ENCODE assay signal across 16 mouse cellular contexts in genomic region chr4:79530968-79531620, GRCm38 (mm10).
A peak's percentile ranks its signal among the peaks of the same experiment; 100 is the strongest.
DNase-seq lines count a peak whose midpoint lies in the region; ATAC-seq and TF ChIP-seq lines count a peak whose summit lies in the region.
"Had no signal": no experiment of that assay in that cellular context is flagged by ENCODE, and none has a peak within 500 bp of the region (broad histone marks: within the 10 kb centered on the region; RNA-seq: fewer than 3 reads in every experiment).

No protein-coding gene starts in this region.

- no peak overlapping the region for H3K4me3 ChIP-seq in neural tube, embryonic 13.5 days
- no peak overlapping the region for H3K4me3 ChIP-seq in hindbrain, postnatal 0 days (ENCODE audit: low read length)
- H3K4me3 ChIP-seq in midbrain, embryonic 14.5 days (replicated peaks; ENCODE audit: low read depth, low read length), result no peak overlapping the region
- H3K4me3 ChIP-seq: embryonic facial prominence, embryonic 12.5 days; limb, embryonic 15.5 days; neural tube, embryonic 12.5 days had no signal

- no peak for DNase-seq in neural tube, embryonic 10.5 days (ENCODE audit: extremely low spot score, low spot score)
- peak; percentile 32 for DNase-seq in hindbrain, postnatal 0 days (ENCODE audit: low spot score)
- DNase-seq in midbrain, embryonic 14.5 days, result peak; percentile 65
- DNase-seq in telencephalon, adult 2 months (ENCODE audit: low read depth, low spot score), result peak; percentile 60
- DNase-seq in heart, postnatal 14 days, result no peak
- DNase-seq in c-Kit-positive CD71-positive TER-119-positive erythroid progenitor cells, embryonic 14.5 days (ENCODE audit: low spot score), result no peak
- DNase-seq: gastrocnemius, postnatal 25 days; heart, postnatal 4 days; kidney, postnatal 25 days; lung, postnatal 14 days; thymus, postnatal 4 days had no signal

- H3K36me3 ChIP-seq in neural tube, embryonic 13.5 days, result no peaks in the 10 kb centered on the region
- no peaks in the 10 kb centered on the region for H3K36me3 ChIP-seq in hindbrain, postnatal 0 days (ENCODE audit: insufficient read depth, low read length)
- no peaks in the 10 kb centered on the region for H3K36me3 ChIP-seq in midbrain, embryonic 14.5 days (ENCODE audit: control insufficient read depth, insufficient read depth, low read length)
- H3K36me3 ChIP-seq: embryonic facial prominence, embryonic 12.5 days; limb, embryonic 15.5 days; neural tube, embryonic 12.5 days had no signal

- H3K4me2 ChIP-seq in neural tube, embryonic 13.5 days, result no peak overlapping the region
- H3K4me2 ChIP-seq in hindbrain, postnatal 0 days (ENCODE audit: low read depth, low read length), result no peak overlapping the region
- no peak overlapping the region for H3K4me2 ChIP-seq in midbrain, embryonic 14.5 days (ENCODE audit: low read length)
- H3K4me2 ChIP-seq: embryonic facial prominence, embryonic 12.5 days; limb, embryonic 15.5 days; neural tube, embryonic 12.5 days had no signal

- H3K9me3 ChIP-seq in neural tube, embryonic 13.5 days, result no peaks in the 10 kb centered on the region
- H3K9me3 ChIP-seq in hindbrain, postnatal 0 days (ENCODE audit: low read length), result no peaks in the 10 kb centered on the region
- H3K9me3 ChIP-seq in midbrain, embryonic 14.5 days (ENCODE audit: control insufficient read depth, low read length), result no peaks in the 10 kb centered on the region
- H3K9me3 ChIP-seq: embryonic facial prominence, embryonic 12.5 days; limb, embryonic 15.5 days; neural tube, embryonic 12.5 days had no signal

- no peak for TF ChIP-seq CTCF in hindbrain, postnatal 0 days (IDR thresholded peaks at IDR 0.05; ENCODE audit: low read depth)

- H3K9ac ChIP-seq in neural tube, embryonic 13.5 days, result no peak overlapping the region
- no peak overlapping the region for H3K9ac ChIP-seq in hindbrain, postnatal 0 days (replicated peaks; ENCODE audit: low read length)
- no peak overlapping the region for H3K9ac ChIP-seq in midbrain, embryonic 14.5 days (replicated peaks; ENCODE audit: low read length)
- H3K9ac ChIP-seq: embryonic facial prominence, embryonic 12.5 days; limb, embryonic 15.5 days; neural tube, embryonic 12.5 days had no signal

- intact Hi-C loops in heart, postnatal 14 days (cut with DNase I), result no loop called here

- H3K4me1 ChIP-seq in neural tube, embryonic 13.5 days (replicated peaks), result peaks cover 8% of the 10 kb centered on the region; the same call in 1 of the 2 replicates
- H3K4me1 ChIP-seq in hindbrain, postnatal 0 days (ENCODE audit: insufficient read depth, low read length), result no peaks in the 10 kb centered on the region
- 0 out of 2 replicates have a peak, but pooled peaks cover 4% of the 10 kb centered on the region for H3K4me1 ChIP-seq in midbrain, embryonic 14.5 days (ENCODE audit: control insufficient read depth, insufficient read depth, low read length)
- H3K4me1 ChIP-seq: embryonic facial prominence, embryonic 12.5 days; limb, embryonic 15.5 days; neural tube, embryonic 12.5 days had no signal

- ATAC-seq in neural tube, embryonic 13.5 days (ENCODE audit: low read depth), result no peak
- ATAC-seq in hindbrain, postnatal 0 days, result 0 out of 2 replicates have a peak, but pooled peaks have one; percentile 29
- ATAC-seq in midbrain, embryonic 14.5 days (ENCODE audit: low FRiP score, low TSS enrichment), result peak; percentile 46
- ATAC-seq in megakaryocyte, adult 5-6 weeks (ENCODE audit: poor library complexity, severe bottlenecking), result no peak

- H3K27me3 ChIP-seq in neural tube, embryonic 13.5 days, result no peaks in the 10 kb centered on the region
- H3K27me3 ChIP-seq in hindbrain, postnatal 0 days (ENCODE audit: insufficient read depth, low read length), result no peaks in the 10 kb centered on the region
- H3K27me3 ChIP-seq in midbrain, embryonic 14.5 days (ENCODE audit: control insufficient read depth, insufficient read depth, low read length), result no peaks in the 10 kb centered on the region
- H3K27me3 ChIP-seq: embryonic facial prominence, embryonic 12.5 days; limb, embryonic 15.5 days; neural tube, embryonic 12.5 days had no signal

- H3K27ac ChIP-seq in neural tube, embryonic 13.5 days (replicated peaks), result 0 out of 2 replicates have a peak overlapping the region, but pooled peaks have one; percentile 19
- H3K27ac ChIP-seq in hindbrain, postnatal 0 days, result no peak overlapping the region
- peak overlapping the region; percentile 66 for H3K27ac ChIP-seq in midbrain, embryonic 14.5 days (replicated peaks; ENCODE audit: low read depth, low read length)
- H3K27ac ChIP-seq: embryonic facial prominence, embryonic 12.5 days; limb, embryonic 15.5 days; neural tube, embryonic 12.5 days had no signal

- WGBS in neural tube, embryonic 13.5 days, result 67% methylated on average over 6 of the region's 6 CpGs
- 51% methylated on average over 6 of the region's 6 CpGs for WGBS in hindbrain, postnatal 0 days
- WGBS in midbrain, embryonic 14.5 days, result 50% methylated on average over 6 of the region's 6 CpGs

Comparison
In these comparisons a context has a peak if more than half of its experiments do, and no peak if none do; other contexts are left out.
1. ATAC-seq: peak in hindbrain, postnatal 0 days (single experiment) and midbrain, embryonic 14.5 days (single experiment); none in neural tube, embryonic 13.5 days (single experiment) and megakaryocyte, adult 5-6 weeks (single experiment).
2. DNase-seq: peak in hindbrain, postnatal 0 days (single experiment), midbrain, embryonic 14.5 days (single experiment) and telencephalon, adult 2 months (single experiment); none in neural tube, embryonic 10.5 days (single experiment), heart, postnatal 14 days (0 of 2) and c-Kit-positive CD71-positive TER-119-positive erythroid progenitor cells, embryonic 14.5 days (single experiment).